8 mouse cellular contexts compared by ENCODE assay signal in the genomic region with DNA sequence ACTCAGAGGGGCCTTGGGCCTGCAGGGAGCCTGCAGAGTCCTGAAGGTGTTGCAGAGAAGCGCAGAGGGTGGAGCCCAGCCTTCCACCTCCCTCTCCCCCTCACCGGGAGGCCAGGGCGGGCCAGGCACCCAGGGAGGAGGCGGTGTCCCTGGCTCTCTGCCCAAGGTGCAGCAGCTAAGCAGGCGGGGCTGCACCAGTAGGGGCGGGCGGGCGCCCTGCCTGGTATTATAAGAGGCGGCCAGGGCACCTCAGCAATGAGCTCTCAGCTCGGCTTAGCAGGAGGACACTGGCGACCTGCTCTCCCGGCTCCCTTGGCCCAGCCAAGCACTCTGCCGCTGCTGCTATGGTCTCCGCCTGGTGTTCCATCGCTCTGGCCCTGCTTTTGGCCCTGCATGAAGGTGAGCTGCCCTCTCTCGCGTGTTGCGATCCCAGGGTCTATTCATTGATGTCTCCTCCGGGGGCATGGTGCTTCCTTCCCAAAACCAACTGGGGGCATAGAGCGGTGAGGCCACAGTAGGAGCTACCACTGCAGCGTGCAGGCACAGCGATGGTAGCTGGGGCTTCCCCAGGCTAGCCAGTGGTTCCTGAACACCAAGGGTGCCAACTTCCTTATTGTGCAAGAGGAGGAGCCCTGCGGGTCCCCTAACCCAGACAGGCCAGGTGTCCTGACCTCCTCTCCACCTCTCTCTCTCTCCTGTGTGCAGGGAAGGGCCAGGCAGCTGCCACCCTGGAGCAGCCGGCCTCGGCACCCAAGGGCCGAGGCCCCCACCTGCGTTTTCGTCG. TPM values are rescaled to one million over a fixed set of nuclear protein-coding genes. Genes with fewer than 3 reads are reported as not detected.
DNase-seq lines count a peak whose midpoint lies in the region; ATAC-seq and TF ChIP-seq lines count a peak whose summit lies in the region.

A gene (plus strand): TSS at position 41 of the 784 bp plus-strand sequence.

- no peak within 1 kb of the TSS for H3K4me3 ChIP-seq in thymus, adult 2 months (ENCODE audit: control insufficient read depth, insufficient read depth, low read length)
- H3K4me3 ChIP-seq in kidney, adult 2 months (ENCODE audit: insufficient read depth, low read depth, low read length) = no peak within 1 kb of the TSS

- DNase-seq in thymus, adult 2 months = peak; percentile 14
- DNase-seq in thymus, adult 18-20 months = no peak
- DNase-seq in kidney, adult 2 months = peak; percentile 94
- DNase-seq in lung, postnatal 25 days (ENCODE audit: low spot score) = peak; percentile 88
- DNase-seq in urinary bladder, postnatal 10 days (ENCODE audit: low spot score) = peak; percentile 36
- DNase-seq in B cell, adult 2 months = no peak
- DNase-seq in spleen, postnatal 36 days (ENCODE audit: low spot score in 2 of 2) = no peak

- H3K4me1 ChIP-seq in thymus, adult 2 months (replicated peaks; ENCODE audit: control insufficient read depth, insufficient read depth, low read length) = 0 out of 2 replicates have a peak, but pooled peaks cover 4% of the 10 kb centered on the region
- H3K4me1 ChIP-seq in kidney, adult 2 months (ENCODE audit: control insufficient read depth, insufficient read depth, low read length) = no peaks in the 10 kb centered on the region; the same call in 1 of the 2 replicates

- H3K27ac ChIP-seq in thymus, adult 2 months (ENCODE audit: control insufficient read depth, insufficient read depth, low read length) = no peak within 1 kb of the TSS
- no peak within 1 kb of the TSS for H3K27ac ChIP-seq in kidney, adult 2 months (ENCODE audit: insufficient read depth, low read depth, low read length)

- H3K27me3 ChIP-seq in thymus, adult 2 months (ENCODE audit: control insufficient read depth, insufficient read depth, low read length) = no peaks in the 10 kb centered on the region
- H3K27me3 ChIP-seq in kidney, adult 2 months (replicated peaks; ENCODE audit: control insufficient read depth, insufficient read depth, low read length) = no peaks in the 10 kb centered on the region

- whole genome bisulfite sequencing in thymus, adult 2 months = 5% methylated on average over 29 of the region's 29 CpGs
- WGBS in kidney, adult 2 months = 35% methylated on average over 28 of the region's 29 CpGs

- peak; percentile 79 for ATAC-seq in granulocyte monocyte progenitor cell, adult 5-6 weeks (replicated peaks; ENCODE audit: poor library complexity, severe bottlenecking)

- TF ChIP-seq CTCF in thymus, adult 2 months (IDR thresholded peaks at IDR 0.05; ENCODE audit: borderline replicate concordance, control insufficient read depth, extremely low read depth, insufficient read depth, low read length, poor library complexity) = no peak
- TF ChIP-seq CTCF in kidney, adult 2 months (conservative IDR thresholded peaks at IDR 0.05; ENCODE audit: insufficient read depth, insufficient read length, low read depth, low read length) = no peak

- H3K36me3 ChIP-seq in thymus, adult 2 months (ENCODE audit: control insufficient read depth, insufficient read depth, low read length) = no peaks in the 10 kb centered on the region
- no peaks in the 10 kb centered on the region for H3K36me3 ChIP-seq in kidney, adult 2 months (ENCODE audit: control insufficient read depth, insufficient read depth, low read length)

- no peak for TF ChIP-seq POLR2A in thymus, adult 2 months (IDR thresholded peaks at IDR 0.05; ENCODE audit: control insufficient read depth, extremely low read depth, insufficient read depth, low read length, poor library complexity)
- TF ChIP-seq POLR2A in kidney, adult 2 months (IDR thresholded peaks at IDR 0.05; ENCODE audit: low read depth, low read length) = no peak

RNA-seq across cellular contexts. Expression of the gene that starts here (rescaled TPM):
- polyA plus RNA-seq in thymus, adult 2 months (2012; rRNA removed) = 0.65 and 1.2 TPM in 2 replicates
- total RNA-seq in granulocyte monocyte progenitor cell, adult 5-6 weeks (2014; fragmentation: Nextera tagmentation) = not detected in 2 replicates
- not detected in 2 replicates for total RNA-seq in granulocyte monocyte progenitor cell, adult 5-6 weeks (2017)
- not detected in 2 replicates for polyA plus RNA-seq in kidney, adult 2 months (2012; rRNA removed)

Comparison
In these comparisons a context has a peak if more than half of its experiments do, and no peak if none do; other contexts are left out.
1. DNase-seq: peak in thymus, adult 2 months (single experiment), lung, postnatal 25 days (single experiment) and urinary bladder, postnatal 10 days (single experiment); none in thymus, adult 18-20 months (0 of 2), B cell, adult 2 months (0 of 2) and spleen, postnatal 36 days (0 of 2).
2. Peak in ATAC-seq in granulocyte monocyte progenitor cell, adult 5-6 weeks; RNA of the gene not detected or under 1 TPM.
3. Peak in DNase-seq in kidney, adult 2 months; RNA of the gene not detected or under 1 TPM.